Mouse (Mus musculus) A20 (cell line): ENCODE measurements around the gene Cacng2.
A peak's percentile ranks its signal among the peaks of the same experiment; 100 is the strongest.

ENCODE experiments used
- DNase-seq: peaks from one replicate; pipeline ENCODE4 v3.0.0-alpha.2; 2011; ENCODE audit warnings: low read depth, low spot score

The Cacng2 gene

GRCm38 (mm10) chr15:78082841-78083572 is 36.8 kb downstream of the Cacng2 start:
- no peak for DNase-seq

GRCm38 (mm10) chr15:78082149-78082548 is 37.7 kb downstream of the Cacng2 start:
- DNase-seq = no peak

GRCm38 (mm10) chr15:78081384-78081783 is 38.4 kb downstream of the Cacng2 start:
- no peak for DNase-seq

- DNase-seq = no peak
Observed at GRCm38 (mm10) chr15:78080326-78080725, 39.5 kb downstream of the Cacng2 start.

GRCm38 (mm10) chr15:78078776-78079628 is 40.8 kb downstream of the Cacng2 start:
- DNase-seq = no peak

GRCm38 (mm10) chr15:78078206-78078605 is 41.6 kb downstream of the Cacng2 start:
- no peak for DNase-seq

- no peak for DNase-seq
Observed at GRCm38 (mm10) chr15:78075921-78076320, 43.9 kb downstream of the Cacng2 start.

- DNase-seq = no peak
Observed at GRCm38 (mm10) chr15:78073109-78073508, 46.7 kb downstream of the Cacng2 start.

- peak; percentile 18 for DNase-seq
Observed at GRCm38 (mm10) chr15:78066475-78066874, 53.4 kb downstream of the Cacng2 start.

- DNase-seq = no peak
Observed at GRCm38 (mm10) chr15:78065541-78065940, 54.3 kb downstream of the Cacng2 start.

- DNase-seq = no peak
Observed at GRCm38 (mm10) chr15:78064340-78064739, 55.5 kb downstream of the Cacng2 start.

GRCm38 (mm10) chr15:78062467-78062866 is 57.4 kb downstream of the Cacng2 start:
- no peak for DNase-seq

GRCm38 (mm10) chr15:78056930-78057329 is 62.9 kb downstream of the Cacng2 start:
- no peak for DNase-seq

- DNase-seq = no peak
Observed at GRCm38 (mm10) chr15:78050682-78051081, 69.1 kb downstream of the Cacng2 start.

GRCm38 (mm10) chr15:78049933-78050332 is 69.9 kb downstream of the Cacng2 start:
- DNase-seq = no peak

- DNase-seq = no peak
Observed at GRCm38 (mm10) chr15:78045842-78046241, 74.0 kb downstream of the Cacng2 start.

- DNase-seq = no peak
Observed at GRCm38 (mm10) chr15:78045314-78045713, 74.5 kb downstream of the Cacng2 start.

- DNase-seq = no peak
Observed at GRCm38 (mm10) chr15:78044826-78045225, 75.0 kb downstream of the Cacng2 start.

- no peak for DNase-seq
Observed at GRCm38 (mm10) chr15:78042706-78043105, 77.1 kb downstream of the Cacng2 start.

- peak; percentile 7 for DNase-seq
Observed at GRCm38 (mm10) chr15:78037626-78038025, 82.2 kb downstream of the Cacng2 start.

- DNase-seq = no peak
Observed at GRCm38 (mm10) chr15:78036586-78036985, 83.2 kb downstream of the Cacng2 start.

- DNase-seq = no peak
Observed at GRCm38 (mm10) chr15:78029938-78030337, 89.9 kb downstream of the Cacng2 start.

GRCm38 (mm10) chr15:78026521-78026920 is 93.3 kb downstream of the Cacng2 start:
- no peak for DNase-seq
